Mouse (Mus musculus): ENCODE results near the gene Tbc1d30. TPM values are rescaled to one million over a fixed set of nuclear protein-coding genes. Genes with fewer than 3 reads are reported as not detected.
A peak's percentile ranks its signal among the peaks of the same experiment; 100 is the strongest.

Tbc1d30 gene
- polyA plus RNA-seq, 1 experiment, result not detected

DNA sequence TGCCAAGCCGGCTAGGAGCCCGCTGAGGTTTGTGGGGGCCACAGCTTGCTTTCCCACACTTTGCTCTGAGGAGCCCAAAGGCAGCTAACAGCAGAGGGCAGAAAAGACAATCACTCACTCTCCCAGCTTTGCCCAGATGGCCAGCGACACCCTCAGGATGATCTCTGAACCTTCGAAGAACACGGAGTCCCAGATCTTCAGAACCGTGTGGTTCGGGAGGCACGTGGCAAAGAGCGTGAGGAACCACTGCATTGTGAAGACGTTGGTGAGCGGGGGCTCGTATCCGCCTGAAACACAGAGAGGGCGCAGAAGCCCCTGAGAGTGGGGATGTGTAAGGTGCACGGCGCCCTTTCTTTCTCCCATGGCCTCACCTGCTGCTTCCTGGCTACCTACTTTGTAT, 56.6 kb downstream of the Tbc1d30 start:
- H3K4me1 ChIP-seq (ENCODE audit: control insufficient read depth, insufficient read depth, low read length), result peaks cover 30% of the 10 kb centered on the region
- H3K4me3 ChIP-seq (ENCODE audit: insufficient read depth, low read depth, low read length), result no peak overlapping the region
- no peak overlapping the region for H3K27ac ChIP-seq (ENCODE audit: insufficient read depth, low read depth, low read length)
- TF ChIP-seq POLR2A (IDR thresholded peaks at IDR 0.05; ENCODE audit: insufficient read depth, low read depth, low read length), result no peak
- no peak for TF ChIP-seq CTCF (IDR thresholded peaks at IDR 0.05; ENCODE audit: insufficient read depth, low read depth, low read length)
- 85% methylated on average over 16 of the region's 16 CpGs for WGBS

DNA sequence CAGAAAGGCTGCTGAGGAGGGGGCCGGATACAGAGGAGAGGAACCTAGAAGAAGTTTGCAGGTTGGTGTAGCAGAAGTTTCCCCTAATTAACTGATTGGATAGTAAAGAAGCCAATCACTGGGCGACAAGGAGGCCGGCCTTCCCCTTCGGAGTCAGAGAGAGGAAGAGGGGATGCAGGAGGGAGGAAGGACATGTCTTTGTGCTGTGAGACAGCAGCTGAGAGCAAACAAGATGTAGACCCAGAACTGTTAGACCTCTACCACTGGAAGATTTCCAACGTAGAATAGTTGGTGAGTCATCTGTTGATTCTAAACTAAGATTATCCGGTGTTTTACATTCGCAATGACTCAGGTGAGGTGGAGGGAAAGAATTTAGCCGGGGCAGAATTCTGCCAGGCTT, 57.2 kb downstream of the Tbc1d30 start:
- 69% methylated on average over 8 of the region's 8 CpGs for WGBS
- Histone ChIP-seq H3K4me1 (ENCODE audit: control insufficient read depth, insufficient read depth, low read length) (peaks cover 30% of the 10 kb centered on the region), H3K27ac (ENCODE audit: insufficient read depth, low read depth, low read length) (no peak overlapping the region), H3K4me3 (ENCODE audit: insufficient read depth, low read depth, low read length) (no peak overlapping the region)
- TF ChIP-seq POLR2A (IDR thresholded peaks at IDR 0.05; ENCODE audit: insufficient read depth, low read depth, low read length) (no peak), CTCF (IDR thresholded peaks at IDR 0.05; ENCODE audit: insufficient read depth, low read depth, low read length) (no peak)

DNA sequence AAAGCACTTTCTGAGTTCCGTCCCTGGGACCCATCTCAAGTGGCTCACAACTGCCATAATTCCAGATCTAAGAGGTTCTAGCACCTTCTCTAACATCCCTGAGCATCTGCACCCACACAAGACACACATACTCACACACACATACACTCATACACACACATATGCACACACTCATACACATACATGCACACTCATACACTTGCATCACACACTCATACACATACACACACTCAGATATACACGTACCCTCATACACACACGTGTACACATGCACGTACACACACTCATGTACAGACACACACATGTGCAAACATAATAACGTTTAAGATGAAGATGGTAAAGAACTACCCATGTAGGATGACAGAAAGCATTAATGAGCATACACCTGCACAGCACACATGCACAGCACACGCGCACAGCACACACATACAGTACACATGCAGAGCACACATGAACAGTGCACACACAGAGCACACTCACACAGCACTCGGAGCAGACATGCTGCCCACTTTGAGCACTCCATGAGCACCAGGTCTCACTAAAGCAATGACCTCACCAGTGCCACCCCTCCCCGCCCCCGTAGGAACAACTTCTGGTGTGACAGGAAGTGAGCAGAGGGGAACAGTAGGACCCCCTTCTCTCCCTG, 59.7 kb downstream of the Tbc1d30 start:
- no peak overlapping the region for H3K4me3 ChIP-seq (ENCODE audit: insufficient read depth, low read depth, low read length)
- peak overlapping the region; percentile 78; the same call in 1 of the 2 replicates for H3K27ac ChIP-seq (ENCODE audit: insufficient read depth, low read depth, low read length)
- TF ChIP-seq CTCF (IDR thresholded peaks at IDR 0.05; ENCODE audit: insufficient read depth, low read depth, low read length) (no peak), POLR2A (IDR thresholded peaks at IDR 0.05; ENCODE audit: insufficient read depth, low read depth, low read length) (no peak)
- WGBS, result 78% methylated on average over 10 of the region's 10 CpGs
- H3K4me1 ChIP-seq (ENCODE audit: control insufficient read depth, insufficient read depth, low read length), result peaks cover 19% of the 10 kb centered on the region

DNA sequence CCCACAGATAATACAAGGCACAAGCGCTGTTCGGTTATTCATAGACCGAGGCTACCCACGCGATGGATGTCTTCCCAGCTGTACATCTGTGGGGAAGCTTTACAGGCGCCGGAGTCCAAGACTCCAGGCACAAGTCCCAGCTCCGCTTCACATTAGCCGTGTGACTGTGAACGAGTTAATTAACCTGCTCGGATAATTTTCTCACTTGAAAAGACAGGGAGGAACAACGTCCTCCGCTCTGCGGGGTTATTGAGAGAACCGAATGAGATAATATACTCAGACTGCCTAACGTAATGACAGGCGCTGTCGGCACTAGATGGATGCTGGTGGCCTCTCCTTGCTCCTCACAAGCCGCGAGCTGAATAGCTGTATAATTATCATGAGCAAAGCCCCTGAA, 60.4 kb downstream of the Tbc1d30 start:
- peak overlapping the region; percentile 25 for H3K4me3 ChIP-seq (ENCODE audit: insufficient read depth, low read depth, low read length)
- WGBS, result 16% methylated on average over 20 of the region's 20 CpGs
- H3K27ac ChIP-seq (ENCODE audit: insufficient read depth, low read depth, low read length), result peak overlapping the region; percentile 78
- TF ChIP-seq CTCF (IDR thresholded peaks at IDR 0.05; ENCODE audit: insufficient read depth, low read depth, low read length), result no peak
- no peak for TF ChIP-seq POLR2A (IDR thresholded peaks at IDR 0.05; ENCODE audit: insufficient read depth, low read depth, low read length)
- H3K4me1 ChIP-seq (ENCODE audit: control insufficient read depth, insufficient read depth, low read length), result peaks cover 19% of the 10 kb centered on the region

DNA sequence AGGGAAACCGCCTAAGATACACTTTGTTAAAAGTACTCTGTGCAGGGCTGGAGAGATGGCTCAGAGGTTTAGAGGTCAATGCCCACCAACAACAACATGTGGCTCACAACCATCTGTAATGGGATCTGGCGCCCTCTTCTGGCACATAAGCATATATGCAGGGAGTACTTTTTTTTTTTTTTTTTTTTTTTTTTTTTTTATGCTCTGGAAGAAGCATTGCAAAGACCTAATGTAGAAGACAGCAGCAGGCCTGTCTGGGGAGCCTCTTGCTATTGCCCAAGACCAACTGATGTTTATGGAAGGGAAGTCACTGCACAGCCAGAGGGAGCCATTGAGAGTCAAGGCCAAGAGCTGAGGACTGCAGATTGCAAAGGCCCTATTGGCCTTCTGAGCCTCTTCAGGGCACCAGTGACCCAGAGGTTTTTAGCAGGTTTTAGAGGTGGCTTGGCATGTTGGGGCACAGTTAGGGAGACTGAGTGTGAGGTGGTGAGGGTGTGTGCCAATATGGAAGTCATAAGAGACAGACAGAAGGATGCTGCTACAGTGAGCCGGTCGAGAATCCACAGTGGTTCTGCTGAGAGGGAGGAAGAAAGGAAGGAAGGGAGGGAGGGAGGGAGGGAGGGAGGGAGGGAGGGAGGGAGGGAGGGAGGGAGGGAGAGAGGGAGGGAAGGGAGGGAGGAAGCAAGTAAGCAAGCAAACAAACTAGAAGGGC, 61.0 kb downstream of the Tbc1d30 start:
- Histone ChIP-seq H3K4me3 (ENCODE audit: insufficient read depth, low read depth, low read length) (no peak overlapping the region), H3K27ac (ENCODE audit: insufficient read depth, low read depth, low read length) (peak overlapping the region; percentile 61), H3K4me1 (ENCODE audit: control insufficient read depth, insufficient read depth, low read length) (peaks cover 19% of the 10 kb centered on the region)
- TF ChIP-seq POLR2A (IDR thresholded peaks at IDR 0.05; ENCODE audit: insufficient read depth, low read depth, low read length) (no peak), CTCF (IDR thresholded peaks at IDR 0.05; ENCODE audit: insufficient read depth, low read depth, low read length) (no peak)
- 41% methylated on average over 4 of the region's 4 CpGs for WGBS

DNA sequence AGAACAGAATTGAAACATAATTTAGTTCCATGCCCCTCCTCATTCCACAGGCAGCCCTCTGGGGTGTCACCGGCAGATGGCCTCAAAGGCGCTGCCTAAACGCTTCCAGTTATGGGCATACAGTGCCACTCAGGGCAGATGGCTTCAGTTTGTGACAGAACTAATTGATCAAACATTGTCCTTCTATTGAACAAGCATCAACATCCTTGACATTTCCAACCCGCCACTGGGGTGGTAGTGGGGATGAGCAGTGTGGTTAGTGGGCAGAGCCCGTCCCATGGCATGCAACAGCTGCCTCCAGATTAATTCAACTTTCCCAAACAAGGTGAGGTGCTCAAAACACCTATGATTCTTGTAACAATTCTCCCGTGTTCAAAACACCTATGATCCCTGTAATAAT, 68.2 kb downstream of the Tbc1d30 start:
- 97% methylated on average over 6 of the region's 6 CpGs for WGBS
- H3K4me3 ChIP-seq (ENCODE audit: insufficient read depth, low read depth, low read length), result no peak overlapping the region
- H3K4me1 ChIP-seq (ENCODE audit: control insufficient read depth, insufficient read depth, low read length), result peaks cover 15% of the 10 kb centered on the region
- no peak overlapping the region for H3K27ac ChIP-seq (ENCODE audit: insufficient read depth, low read depth, low read length)
- TF ChIP-seq POLR2A (IDR thresholded peaks at IDR 0.05; ENCODE audit: insufficient read depth, low read depth, low read length) (no peak), CTCF (IDR thresholded peaks at IDR 0.05; ENCODE audit: insufficient read depth, low read depth, low read length) (no peak)

DNA sequence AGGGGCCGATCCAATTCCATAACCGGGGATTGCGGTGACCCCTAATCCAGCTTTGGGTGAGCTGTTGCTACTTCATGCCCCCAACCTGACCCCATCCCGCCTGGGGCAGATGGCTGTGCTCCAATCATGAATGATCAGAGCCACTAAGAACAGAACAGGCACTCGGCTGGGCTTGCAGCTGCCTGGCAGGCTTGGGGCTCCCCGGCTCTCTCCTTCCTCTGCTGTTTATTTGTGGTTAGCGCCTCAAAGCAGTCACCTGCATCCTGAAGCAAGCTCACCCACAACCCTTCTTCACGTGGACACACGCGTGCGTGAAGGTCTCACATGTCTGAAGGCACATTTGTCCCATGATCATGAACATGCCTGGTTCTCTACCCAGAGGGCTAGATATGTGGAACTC, 68.6 kb downstream of the Tbc1d30 start:
- 81% methylated on average over 11 of the region's 11 CpGs for WGBS

DNA sequence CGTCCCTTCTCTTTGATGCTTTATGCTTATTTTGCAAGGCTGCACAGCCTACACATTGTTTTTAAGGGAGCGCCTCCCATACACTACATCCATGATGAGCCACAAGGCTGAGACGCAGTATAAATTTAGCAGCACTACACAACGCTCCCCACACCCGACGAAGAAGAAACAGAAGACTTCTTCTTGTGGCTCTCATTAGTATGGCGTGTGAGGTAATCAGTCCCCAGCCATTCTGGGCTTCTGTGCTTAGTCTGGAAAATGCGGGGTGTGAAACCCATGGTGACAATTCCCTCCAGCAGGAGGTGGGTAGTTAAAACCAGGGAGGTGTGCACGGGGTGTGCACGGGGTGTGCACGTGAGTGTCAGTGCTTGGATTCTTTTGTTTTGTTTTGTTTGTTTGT, 70.1 kb downstream of the Tbc1d30 start:
- Histone ChIP-seq H3K27ac (ENCODE audit: insufficient read depth, low read depth, low read length) (0 out of 2 replicates have a peak overlapping the region, but pooled peaks have one; percentile 15), H3K4me1 (ENCODE audit: control insufficient read depth, insufficient read depth, low read length) (peaks cover 15% of the 10 kb centered on the region), H3K4me3 (ENCODE audit: insufficient read depth, low read depth, low read length) (no peak overlapping the region)
- 45% methylated on average over 11 of the region's 11 CpGs for WGBS
- TF ChIP-seq POLR2A (IDR thresholded peaks at IDR 0.05; ENCODE audit: insufficient read depth, low read depth, low read length) (no peak), CTCF (IDR thresholded peaks at IDR 0.05; ENCODE audit: insufficient read depth, low read depth, low read length) (no peak)

More for the DNA sequence above, 68.6 kb downstream of the Tbc1d30 start:
- peaks cover 15% of the 10 kb centered on the region for H3K4me1 ChIP-seq (ENCODE audit: control insufficient read depth, insufficient read depth, low read length)
- H3K27ac ChIP-seq (ENCODE audit: insufficient read depth, low read depth, low read length), result no peak overlapping the region
- no peak overlapping the region for H3K4me3 ChIP-seq (ENCODE audit: insufficient read depth, low read depth, low read length)
- TF ChIP-seq POLR2A (IDR thresholded peaks at IDR 0.05; ENCODE audit: insufficient read depth, low read depth, low read length) (no peak), CTCF (IDR thresholded peaks at IDR 0.05; ENCODE audit: insufficient read depth, low read depth, low read length) (no peak)

DNA sequence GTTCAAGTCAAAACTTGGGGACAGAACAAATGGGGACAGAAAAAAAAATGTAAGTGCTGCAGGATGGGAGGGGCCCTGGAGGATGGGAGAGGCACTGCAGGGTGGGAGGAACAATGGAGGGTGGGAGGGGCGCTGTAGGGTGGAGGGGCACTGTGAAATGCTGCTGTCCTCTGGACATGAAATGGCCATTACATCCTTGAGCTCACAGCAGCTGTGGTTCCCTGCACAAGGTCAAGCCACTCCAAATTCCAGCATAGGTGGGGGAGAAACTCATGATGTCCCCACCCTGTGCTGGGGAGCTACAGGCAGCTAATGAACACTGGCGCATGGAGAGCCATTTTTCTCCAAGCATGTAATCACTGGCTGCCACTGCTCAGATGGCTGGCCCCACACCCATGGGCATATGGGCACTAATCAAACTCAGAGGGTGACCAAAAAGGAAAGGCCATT, 74.0 kb downstream of the Tbc1d30 start:
- Histone ChIP-seq H3K4me3 (ENCODE audit: insufficient read depth, low read depth, low read length) (no peak overlapping the region), H3K27ac (ENCODE audit: insufficient read depth, low read depth, low read length) (no peak overlapping the region), H3K4me1 (ENCODE audit: control insufficient read depth, insufficient read depth, low read length) (peaks cover 10% of the 10 kb centered on the region)
- TF ChIP-seq POLR2A (IDR thresholded peaks at IDR 0.05; ENCODE audit: insufficient read depth, low read depth, low read length) (no peak), CTCF (IDR thresholded peaks at IDR 0.05; ENCODE audit: insufficient read depth, low read depth, low read length) (no peak)
- WGBS, result 92% methylated on average over 2 of the region's 2 CpGs

Data from olfactory bulb, adult 2 months (tissue).